Mouse (Mus musculus): ENCODE data around the gene AI413582.
A peak's percentile ranks its signal among the peaks of the same experiment; 100 is the strongest.

The AI413582 gene

GRCm38 (mm10) chr17:27579816-27580215 is 14.3 kb upstream of the AI413582 start:
- no peak for DNase-seq (ENCODE audit: low read depth, low spot score)

- DNase-seq (ENCODE audit: low read depth, low spot score): no peak
Measured at GRCm38 (mm10) chr17:27578487-27578886, 12.9 kb upstream of the AI413582 start.

DNA sequence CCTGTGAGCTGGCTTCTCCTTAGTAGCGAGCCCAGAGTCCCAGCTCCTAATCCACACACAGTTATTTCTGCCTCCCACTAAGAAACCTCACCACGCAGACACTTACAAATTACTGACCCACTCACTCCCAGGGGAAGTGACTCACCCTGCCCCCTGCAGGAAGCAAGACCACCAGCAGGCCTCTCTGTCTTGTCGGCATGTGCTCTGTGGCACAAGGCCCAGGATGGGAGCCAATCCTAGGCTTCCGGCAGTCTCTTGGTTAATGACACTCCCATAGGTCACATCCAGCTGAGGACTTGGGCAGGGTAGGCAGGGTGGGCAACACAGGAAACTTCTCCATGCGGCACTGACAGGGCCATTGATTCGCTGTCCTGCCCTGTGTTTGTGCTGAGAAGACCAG is 11.9 kb upstream of the AI413582 start:
- DNase-seq (ENCODE audit: low read depth, low spot score): no peak

DNA sequence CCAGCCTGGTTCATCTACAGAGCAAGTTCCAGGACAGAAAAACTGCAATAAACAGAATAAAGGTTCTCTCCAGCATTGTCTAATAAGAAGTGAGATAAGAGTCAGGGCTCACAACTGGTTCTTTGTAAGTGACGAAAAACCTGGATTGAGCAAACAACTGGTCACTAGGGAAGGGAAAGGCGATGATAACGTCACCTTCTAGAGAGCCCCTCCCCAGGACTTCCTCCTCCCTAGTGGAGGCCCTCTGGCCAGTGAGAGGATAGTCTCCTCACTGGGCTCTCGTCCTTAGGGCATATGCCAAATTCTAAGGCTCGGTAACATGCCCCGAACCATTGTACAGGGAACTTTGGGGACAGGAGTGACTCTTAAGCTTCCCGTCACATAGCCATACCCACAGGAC is 10.5 kb upstream of the AI413582 start:
- no peak for DNase-seq (ENCODE audit: low read depth, low spot score)

- no peak for DNase-seq (ENCODE audit: low read depth, low spot score)
Measured at GRCm38 (mm10) chr17:27575116-27575776, 9.7 kb upstream of the AI413582 start.

DNA sequence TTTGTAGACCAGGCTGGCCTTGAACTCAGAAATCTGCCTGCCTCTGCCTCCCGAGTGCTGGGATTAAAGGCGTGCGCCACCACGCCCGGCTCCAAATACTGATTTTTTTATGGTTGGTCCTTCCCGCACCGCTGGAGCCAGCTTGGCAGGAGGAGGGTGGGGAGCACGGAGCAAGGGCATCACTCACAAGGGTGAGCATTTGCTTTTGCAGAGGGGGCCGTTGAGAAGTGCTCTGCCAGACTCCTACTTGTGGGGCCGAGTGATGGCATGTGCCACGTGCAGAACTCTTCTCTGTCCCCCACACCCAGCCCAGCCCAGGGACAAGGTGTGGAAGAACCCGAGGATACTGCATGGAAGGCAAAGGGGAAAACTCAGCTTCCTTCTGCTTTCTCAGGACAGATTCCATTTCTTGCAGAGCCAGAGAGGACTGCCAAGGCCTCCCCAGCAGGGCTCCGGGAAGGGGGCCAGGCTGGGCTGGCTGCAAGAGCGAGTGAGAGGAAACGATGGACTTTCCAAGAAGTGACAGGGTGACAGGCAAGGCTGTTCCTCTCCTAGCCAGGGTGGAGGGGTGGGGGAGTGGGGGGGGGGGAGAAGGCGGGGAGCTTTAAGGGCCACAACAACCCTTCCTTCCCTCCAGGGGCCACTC is 9.0 kb upstream of the AI413582 start:
- DNase-seq (ENCODE audit: low read depth, low spot score): no peak

DNA sequence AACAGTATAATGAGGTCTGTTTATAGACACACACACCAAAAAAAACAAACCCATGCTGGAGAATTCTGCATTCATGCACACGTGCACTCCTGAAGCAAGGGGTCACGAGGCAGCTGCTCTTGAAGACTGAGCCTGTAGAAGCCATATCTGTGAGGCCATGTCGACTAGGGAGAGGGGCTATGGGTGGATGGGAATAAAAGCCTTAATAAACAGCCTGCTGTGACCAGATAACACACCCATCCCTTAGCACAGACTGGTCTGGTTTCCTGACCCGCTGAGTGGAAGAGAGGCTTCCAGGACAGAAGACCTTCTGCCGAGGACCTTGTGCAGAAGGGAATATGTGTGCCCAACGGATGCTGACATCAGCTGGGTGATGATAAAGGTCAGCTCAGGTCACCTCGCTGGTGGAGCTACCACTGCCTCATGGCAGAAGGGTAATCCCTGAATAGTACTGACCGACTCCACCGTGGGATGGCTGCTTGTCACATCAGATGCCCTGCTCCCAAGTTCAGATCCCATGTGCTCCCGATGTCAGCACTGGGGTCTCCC is 8.3 kb upstream of the AI413582 start:
- DNase-seq (ENCODE audit: low read depth, low spot score): no peak

DNA sequence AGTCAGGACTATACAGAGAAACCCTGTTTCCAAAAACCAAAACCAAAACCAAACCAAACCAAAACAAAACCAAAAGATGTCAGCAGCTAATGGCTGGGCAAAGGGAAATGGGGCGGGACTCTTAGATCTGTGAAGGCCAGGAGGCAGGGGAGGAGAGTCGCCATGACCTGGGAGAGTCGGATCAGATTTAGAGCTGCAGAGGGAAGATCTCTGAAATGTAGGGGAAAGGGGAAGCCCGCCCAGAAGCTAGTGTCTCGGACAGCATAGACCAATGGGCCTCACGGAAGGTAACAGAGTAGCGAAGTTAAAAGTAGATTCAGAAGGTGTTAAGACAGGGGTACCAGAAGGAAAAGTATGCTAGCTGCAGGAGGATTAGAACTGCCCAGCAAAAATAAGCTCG is 5.8 kb upstream of the AI413582 start:
- DNase-seq (ENCODE audit: low read depth, low spot score): no peak

DNA sequence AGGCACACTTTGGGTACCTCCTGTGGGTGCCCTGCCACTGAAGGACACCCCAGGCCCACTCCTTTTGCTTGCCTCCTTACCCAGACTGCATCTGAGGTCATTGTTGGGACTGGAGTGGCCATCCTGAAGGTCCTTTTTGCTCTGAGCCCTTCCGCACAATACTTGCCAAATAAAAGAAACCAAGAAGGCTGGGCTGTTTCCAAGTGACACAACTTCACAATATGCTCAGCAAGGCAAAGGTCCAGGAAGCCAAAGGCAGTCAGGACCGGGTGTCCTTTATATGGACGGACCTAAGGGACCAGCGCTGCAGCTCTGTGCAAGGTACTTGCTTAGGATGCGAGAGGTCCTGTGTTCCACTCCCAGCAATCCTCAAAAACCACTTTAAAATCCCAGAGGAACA is 2.7 kb upstream of the AI413582 start:
- DNase-seq (ENCODE audit: low read depth, low spot score): no peak

DNA sequence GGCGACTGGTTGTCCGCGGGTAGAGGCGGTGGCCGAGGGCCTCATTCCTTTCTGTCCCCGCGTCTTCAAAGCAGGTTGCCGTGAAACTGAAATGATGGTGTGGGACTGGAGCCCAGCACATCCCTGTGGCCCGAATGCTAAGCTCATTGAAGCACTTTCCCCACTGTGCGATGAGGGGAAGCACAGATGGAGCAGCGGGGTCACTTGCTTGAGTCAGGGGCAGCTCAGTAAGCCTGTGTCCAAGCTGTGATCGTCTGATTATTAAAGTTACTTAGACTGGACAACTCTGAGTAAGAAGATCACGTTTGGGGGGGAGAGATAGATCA is 349 bp upstream of the AI413582 start:
- no peak for DNase-seq (ENCODE audit: low read depth, low spot score)

DNA sequence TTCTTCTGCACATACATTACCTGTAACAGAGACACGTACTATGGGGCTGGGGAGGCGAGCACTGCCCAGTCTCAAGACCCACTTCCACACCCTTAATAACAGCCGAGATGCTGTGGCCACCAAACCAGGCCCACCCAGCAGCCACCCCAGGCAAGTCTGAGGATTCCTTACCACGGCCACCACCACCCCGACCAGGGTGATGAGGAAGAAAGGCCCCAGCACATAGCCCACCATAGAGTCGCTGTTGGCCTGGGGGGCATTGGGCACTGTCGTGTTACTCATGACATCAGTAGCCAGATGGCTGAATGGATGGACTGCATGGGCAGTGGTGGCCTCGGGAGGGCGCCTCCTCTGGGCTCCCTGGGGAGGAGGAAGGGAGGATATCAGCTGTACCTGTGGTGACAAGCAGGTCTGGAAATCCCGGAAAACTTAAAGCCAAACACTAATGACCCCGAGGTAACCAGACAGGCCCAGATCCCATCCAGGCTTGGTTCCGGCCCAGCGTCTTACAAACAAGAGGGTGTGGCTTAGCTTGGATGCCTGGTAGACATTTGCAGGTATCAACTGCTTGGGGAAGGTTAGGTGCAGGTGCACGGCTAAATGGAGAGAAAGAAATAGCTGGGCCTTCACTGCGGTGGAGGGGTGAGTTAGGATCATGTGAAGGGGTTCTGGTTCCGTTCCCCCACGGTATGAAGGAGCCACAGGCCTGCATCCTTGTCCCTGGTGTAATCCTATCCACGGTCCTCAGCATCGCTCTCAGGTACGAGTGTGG is 979 bp downstream of the AI413582 start:
- no peak for DNase-seq (ENCODE audit: low read depth, low spot score)

GRCm38 (mm10) chr17:27563771-27564244 is 1.7 kb downstream of the AI413582 start:
- DNase-seq (ENCODE audit: low read depth, low spot score): no peak

DNA sequence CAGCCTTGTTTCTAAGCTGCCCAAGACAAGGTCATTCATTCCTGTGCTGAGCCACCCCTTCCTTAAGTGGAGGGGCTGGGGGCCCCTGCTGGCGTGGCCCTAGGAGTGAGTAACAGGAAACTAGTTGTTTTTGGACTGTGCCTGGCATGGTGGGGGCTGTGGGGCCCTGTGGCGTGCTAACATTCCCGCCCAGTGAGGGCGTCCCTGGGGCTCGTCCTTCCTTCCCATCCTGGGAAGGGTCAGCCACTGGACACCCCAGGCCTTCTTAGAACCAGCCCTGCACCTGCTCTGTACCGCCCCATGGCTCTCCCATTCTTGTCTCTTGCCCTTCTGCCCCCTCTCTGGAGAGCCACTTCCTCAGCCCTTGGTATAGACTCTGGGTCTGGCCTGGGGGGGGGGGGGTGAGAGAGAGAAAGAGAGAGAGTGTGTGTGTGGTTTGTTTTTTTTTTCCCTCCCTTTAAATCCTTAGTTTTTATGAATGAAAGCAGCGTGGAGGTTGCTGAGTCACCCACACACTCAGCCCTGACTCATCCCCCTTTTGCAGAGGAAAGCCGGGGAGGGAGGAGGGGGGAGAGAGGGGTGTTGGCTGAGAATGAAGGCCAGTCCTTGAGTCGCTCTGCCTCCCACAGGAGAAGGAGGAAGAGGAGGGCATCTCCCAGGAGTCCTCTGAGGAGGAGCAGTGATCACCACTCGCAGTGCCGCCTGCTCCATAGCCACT is 3.6 kb downstream of the AI413582 start:
- DNase-seq (ENCODE audit: low read depth, low spot score): no peak

GRCm38 (mm10) chr17:27560926-27561480 is 4.6 kb downstream of the AI413582 start:
- no peak for DNase-seq (ENCODE audit: low read depth, low spot score)

DNA sequence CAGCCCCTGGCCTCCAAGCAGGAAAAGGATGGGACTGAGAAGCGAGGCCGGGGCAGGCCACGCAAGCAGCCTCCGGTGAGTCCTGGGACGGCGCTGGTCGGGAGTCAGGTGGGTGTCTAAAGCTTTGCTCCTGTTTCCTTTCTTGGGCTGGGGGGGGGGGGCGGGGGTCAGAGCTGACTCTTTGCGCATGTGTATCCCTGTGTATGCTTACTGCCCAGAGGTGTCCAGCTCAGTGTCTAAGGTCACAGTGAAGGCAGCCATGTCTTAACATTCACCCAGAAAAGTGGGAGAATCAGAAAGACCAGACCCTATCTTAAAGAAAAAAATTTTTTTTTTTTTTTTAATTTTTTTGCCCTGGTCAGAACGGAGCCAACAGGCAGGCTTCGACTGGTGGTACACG is 6.0 kb downstream of the AI413582 start:
- DNase-seq (ENCODE audit: low read depth, low spot score): no peak

- DNase-seq (ENCODE audit: low read depth, low spot score): no peak
Measured at GRCm38 (mm10) chr17:27558845-27559244, 6.7 kb downstream of the AI413582 start.

DNA sequence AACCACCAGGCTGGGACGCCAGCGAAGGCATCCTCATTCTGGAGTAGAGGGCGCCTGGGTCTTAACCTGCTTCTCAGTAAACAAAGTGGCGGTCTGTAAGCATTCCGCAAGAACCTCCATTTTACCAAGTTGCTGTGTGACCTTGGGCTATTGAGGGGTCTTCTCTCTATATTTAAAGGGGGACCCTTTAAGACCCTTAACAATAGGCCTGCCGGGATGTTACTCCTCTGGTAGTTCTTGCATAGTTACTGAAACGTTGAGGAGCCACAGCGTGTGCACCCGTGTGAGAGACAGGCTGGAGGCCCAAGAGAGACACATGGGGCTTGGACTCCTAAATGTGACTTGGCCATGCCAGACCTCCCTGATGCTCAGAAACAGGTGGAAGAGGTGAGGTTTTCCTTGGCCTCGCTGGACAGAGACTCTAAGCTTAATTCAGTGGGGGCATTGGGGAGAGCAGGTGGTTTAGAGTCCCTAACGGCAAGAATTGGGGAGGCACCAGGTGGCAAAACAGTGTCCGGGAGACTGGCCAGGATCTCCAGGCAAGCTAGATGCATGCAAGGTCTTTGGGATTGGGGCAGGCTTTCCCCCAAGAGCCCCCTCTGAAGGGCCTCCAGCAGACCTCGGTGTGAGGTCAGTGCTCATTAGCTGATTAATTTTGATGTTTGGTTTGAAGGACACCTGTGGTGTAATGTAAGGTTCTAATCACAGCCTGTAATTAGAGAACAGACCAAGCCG is 7.5 kb downstream of the AI413582 start:
- no peak for DNase-seq (ENCODE audit: low read depth, low spot score)

DNA sequence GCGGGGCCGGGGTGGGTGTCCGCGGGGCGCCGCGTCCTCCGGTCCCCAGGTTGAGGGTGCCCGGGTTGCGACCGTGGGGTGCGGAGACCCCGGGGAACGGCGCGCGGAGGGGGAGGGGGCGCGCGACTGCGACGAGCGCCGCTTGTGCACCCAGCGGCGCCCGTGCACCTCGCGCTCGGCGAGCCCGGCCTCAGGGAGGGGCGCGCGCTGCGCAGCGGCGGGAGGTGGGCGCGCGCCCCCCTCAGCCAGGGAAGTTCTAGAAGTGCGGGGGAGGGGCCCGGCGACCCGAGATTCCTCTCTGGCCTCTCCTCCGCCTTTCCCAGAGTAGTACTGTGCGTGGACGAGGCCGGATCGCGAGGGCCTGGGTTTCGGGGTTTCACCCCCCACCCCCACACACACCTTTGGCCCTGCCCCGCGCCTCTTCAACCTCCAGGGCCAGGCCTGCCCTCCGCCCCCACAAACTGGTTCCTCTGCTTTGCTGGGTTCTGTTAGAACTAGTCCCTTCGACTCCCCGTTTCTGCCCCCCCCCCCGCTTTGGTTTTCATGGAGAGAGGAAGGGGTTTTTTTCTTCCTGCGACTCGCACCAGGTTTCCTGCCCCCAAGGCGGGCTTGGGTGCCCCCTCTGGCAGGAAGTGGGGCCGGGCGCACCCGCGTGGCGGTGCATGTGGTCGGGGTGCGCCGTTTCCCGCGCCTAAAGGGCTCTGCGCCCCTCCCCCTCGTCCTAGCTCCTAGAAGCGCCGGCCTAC is 8.2 kb downstream of the AI413582 start:
- DNase-seq (ENCODE audit: low read depth, low spot score): peak; percentile 63

DNA sequence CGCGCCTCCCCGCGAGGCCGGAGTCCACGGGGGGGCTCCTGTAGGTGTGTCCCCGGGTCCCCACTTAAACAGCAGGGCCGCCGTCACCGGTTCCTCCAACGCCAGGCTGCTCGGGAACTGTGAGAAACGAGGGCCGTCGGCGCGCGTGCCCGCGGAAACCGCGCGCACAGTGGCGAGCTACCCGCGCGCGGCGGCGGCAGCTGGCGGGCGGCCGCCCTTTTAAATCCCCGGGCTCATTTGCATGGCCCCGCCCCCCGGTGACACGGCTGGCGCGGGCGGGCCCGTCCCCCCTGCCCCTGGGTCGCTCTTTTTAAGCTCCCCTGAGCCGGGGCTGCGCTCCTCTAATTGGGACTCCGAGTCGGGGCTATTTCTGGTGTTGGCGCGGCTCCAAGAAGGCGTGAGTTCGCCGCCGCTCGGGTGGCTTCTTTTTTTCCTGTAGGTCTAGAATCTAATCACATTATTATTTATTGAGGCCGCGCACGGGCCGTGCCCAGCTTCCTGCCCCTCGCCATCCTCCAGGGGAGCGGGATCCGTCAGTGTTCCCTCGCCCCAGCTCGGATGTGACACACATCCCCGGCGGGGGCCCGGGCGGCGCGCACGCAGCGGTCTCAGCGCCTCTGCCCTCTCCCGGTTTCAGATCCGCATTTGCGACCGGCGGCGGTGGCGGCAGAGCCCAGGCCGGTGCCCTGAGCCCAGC is 9.1 kb downstream of the AI413582 start, which contains the start of gene Hmga1:
Hmga1 (plus strand) TSS at position 183 of the 697 bp plus-strand sequence.
- peak; percentile 77 for DNase-seq (ENCODE audit: low read depth, low spot score)
